Mouse (Mus musculus) urinary bladder, adult 18-20 months (tissue): ENCODE results near the gene Ccdc34.
A peak's percentile ranks its signal among the peaks of the same experiment; 100 is the strongest.

Experiments
- DNase-seq, 2 experiments: peaks; one replicate each; pipeline ENCODE4 v3.0.0; 2022; ENCODE audit warnings: low spot score in 2 of 2, mixed read lengths in 2 of 2

The Ccdc34 gene

DNA sequence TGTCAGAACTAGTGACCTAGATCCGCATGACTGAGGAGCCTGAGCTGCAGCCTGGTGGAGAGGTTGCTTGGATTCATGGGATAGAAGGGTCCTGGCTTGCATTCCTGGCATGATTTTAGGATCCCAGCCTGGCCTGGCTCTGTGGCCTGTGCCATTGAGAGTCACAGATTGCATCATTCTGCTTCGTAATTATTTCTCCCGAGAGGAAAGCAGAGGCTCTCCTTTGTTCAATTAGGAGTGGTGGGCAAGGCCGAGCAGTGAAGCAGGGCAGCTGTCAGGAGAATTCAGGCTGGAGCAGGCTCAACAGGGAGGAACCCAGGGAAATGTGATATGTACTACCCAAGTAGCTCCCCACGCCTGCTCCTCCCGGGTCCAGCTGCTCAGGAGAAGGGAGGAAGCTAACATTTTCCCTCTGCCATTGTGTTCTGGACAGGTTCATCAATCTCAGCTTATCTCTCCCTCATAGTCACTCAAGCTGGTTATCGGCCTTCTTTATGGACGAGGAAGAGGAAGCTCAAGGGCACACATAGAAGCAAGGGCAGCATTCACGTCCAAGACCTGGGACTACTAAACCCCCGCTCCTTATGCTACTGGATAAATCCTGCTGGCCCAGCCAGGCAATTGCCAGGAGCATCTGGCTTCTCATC is 162.2 kb downstream of the Ccdc34 start:
- no peak for DNase-seq

DNA sequence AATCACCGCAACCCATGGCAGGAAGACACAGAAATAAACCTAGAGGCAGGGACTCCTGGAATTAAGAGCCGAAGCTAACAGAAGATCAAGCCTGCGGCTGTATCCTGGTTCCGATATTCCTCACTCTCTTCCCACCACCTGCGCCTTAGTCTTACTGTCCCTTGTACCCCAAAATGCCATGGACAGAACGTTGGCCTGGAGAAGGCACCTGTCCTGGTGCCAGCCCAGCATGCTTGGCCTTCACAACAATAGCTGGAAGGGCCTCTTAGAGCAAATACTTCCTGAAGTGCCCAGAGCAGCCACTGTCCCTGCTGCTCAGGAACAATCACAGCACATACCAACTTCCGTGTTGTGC is 162.7 kb downstream of the Ccdc34 start:
- DNase-seq: no peak

DNA sequence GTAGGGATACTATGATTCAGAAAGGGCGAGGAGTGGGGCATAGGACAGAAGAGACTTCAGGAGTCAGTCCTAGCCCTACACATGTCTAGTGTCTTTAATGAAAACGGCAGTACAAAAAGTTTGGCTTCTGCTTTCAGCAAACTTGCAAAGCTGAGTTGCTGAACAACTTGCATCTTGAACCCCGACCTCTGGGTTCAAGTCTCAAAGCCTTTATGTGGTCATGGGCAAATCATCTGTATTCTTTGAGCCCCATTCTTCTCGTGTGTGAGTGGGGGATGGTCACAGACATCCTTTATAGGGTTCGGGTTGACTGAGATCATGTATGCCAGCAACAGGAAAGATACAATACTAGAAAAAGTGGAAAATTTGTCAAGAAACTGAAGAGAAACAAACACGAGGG is 164.0 kb downstream of the Ccdc34 start:
- DNase-seq: no peak

DNA sequence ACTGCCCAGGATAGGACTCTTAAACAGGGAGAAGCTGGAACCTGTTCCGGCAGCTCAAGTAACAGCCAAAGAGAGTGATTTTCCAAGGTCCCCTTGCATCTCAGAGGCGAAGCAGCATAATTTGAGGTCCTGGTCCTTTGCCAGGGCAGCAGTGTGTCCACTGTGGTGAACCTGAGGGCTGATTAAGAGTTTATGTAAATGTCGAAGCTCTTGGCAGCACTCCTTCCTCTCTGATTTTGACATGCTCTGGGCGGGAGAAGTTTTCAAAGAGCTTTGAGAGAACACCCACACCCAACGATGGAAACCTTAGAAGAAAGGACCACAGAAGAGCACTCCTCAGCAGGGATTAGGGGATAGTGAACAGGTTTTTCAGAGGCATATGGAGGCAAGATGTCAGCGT is 164.6 kb downstream of the Ccdc34 start:
- DNase-seq: no peak

DNA sequence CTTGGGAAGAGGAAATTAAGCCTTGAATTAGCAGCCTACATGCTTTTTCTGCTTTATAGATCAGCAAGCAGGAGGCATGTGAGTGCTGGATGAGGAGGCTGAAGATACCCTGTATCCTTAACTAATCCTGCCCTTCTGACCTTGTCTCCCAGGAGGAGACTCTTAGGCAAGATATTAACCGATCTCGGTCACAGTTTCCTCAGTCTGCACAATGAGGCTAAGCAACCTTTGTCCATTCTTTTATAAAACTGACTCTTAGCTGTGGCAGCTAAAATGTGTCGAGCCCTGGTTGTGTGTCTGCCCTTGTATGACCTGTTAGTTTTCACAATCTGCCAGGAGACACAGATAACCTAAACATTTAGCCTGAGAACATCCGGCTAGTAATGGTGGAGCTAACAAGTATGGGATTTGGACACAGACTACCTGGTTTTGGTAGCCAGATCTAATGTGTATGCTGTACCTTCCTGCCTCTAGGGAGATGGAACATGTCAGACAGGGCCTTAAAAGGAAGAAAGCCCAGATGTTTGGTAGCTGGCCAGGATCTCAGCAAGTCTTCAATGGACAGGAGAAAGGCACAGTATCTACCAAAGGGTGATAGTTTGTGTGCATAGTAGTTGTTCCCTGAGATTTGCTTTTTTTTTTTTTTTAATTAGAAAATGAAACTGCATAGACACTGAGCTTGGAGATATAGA is 165.3 kb downstream of the Ccdc34 start:
- DNase-seq: no peak

DNA sequence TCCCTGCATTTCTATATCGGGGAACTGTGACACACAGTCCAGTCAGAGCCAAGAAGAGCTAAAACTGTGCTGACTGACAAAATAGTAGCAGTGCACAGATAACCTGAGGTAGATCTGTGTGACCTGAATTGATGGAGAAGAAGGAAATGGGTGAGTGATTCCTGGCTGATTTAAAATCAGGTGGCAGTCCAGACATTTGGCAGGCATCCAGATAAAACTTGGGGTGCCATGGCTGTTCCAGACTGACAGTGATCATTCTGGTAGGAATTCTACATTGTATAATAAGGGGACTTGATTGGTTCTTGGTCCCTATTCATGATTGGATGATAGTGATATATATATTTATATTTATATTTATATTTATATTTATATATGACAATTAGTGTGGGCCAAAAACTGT is 166.5 kb downstream of the Ccdc34 start:
- DNase-seq: no peak

DNA sequence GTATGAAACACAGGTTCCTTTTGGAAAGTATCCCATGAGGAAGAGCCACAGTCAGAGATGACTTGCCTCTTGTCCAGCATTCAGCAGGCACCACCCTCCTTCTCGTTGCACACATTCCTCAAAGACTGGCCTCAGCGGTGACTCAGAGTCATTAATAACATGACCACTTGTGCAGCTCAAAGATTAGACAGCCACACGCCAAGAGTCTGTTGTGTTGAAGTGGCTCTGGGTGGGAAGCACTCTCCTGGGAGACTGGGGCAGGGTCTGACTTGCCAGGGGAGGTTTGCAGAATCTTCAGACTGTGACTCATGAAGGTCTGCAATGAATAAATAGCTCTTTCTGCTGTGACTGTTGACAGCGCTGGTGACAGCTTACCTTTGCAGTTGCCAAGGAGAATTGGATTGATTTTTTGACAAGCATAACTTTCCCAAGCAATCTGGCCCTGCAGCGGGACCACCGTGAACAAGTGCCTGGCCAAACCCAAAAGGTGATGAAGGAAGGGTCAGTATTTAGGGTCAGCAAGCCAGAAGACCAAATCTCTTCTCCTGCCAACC is 168.9 kb downstream of the Ccdc34 start:
- peak in 1 of 2 experiments; percentile 63 for DNase-seq

DNA sequence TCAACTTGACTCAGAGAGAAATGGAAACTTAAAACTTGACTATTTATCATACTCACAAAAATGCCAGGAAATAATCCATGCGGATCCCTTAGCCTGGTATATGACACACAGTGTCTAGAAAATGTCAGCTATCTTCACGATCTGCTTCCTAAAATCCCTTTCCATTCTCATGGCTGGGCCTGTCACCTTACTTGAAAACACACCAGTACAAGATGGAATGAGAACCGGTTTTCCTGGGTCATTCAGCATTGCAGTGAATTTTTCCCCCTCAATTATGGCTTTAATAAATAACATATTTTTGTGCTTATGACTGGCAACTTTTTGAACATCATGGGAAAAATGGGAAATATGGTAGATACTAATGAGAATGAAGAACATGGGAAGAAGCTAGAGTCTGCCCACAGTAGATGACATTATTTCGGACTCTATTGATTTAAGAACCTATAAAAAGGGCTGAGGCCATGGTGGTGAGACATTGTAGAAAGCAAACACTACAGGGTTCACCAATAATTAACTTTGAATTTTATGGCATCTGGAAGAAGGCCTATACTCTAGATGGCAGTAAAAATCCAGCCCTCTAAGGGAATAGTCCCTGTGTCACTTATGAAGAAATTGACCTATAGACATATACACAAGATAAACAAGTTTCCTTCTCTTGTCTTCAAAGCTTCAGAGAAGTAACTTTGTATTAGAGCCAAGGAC is 171.2 kb downstream of the Ccdc34 start:
- DNase-seq: no peak

DNA sequence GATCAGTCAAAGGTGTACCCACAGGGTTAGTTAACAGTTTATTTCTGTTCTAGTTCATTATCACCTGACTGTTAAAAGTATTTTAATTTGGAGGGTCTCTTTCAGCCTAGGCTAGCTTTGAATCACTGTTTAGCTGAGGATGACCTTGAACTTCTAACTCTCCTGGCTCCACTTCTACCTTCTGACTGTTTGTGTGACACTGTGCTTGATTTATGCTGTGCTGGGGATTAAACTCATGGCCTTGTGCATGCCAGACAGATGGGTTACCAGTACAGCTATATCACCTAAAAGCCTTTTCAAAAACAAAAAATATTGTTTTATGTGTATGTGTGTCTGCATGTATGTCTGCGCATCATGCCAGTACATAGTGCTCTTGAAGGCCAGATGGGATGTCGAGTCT is 172.8 kb downstream of the Ccdc34 start:
- no peak for DNase-seq

DNA sequence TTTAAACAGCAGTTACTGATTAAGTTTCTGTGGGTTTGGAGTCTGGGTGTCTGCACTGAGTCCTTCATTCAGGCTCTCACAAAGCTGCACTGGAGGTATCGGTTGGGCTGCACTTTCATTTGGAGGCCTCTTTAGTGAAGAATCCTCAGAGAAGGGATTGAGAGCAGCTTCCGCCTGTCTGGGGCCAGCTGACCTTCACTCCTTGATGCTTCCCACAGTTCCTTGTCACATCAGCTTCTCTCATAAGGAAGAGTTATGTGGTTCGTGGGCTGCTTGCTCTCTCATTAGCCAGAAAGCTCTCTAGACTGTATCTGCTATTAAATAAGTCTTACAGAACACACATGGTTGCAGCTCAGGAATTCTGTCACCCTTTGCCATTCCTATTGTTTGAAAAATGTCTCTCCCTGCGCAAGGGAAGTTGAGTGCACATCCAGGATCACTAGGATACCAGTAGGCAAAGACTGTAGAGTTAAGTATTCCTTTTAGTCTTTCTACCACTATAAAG is 173.6 kb downstream of the Ccdc34 start:
- no peak for DNase-seq

DNA sequence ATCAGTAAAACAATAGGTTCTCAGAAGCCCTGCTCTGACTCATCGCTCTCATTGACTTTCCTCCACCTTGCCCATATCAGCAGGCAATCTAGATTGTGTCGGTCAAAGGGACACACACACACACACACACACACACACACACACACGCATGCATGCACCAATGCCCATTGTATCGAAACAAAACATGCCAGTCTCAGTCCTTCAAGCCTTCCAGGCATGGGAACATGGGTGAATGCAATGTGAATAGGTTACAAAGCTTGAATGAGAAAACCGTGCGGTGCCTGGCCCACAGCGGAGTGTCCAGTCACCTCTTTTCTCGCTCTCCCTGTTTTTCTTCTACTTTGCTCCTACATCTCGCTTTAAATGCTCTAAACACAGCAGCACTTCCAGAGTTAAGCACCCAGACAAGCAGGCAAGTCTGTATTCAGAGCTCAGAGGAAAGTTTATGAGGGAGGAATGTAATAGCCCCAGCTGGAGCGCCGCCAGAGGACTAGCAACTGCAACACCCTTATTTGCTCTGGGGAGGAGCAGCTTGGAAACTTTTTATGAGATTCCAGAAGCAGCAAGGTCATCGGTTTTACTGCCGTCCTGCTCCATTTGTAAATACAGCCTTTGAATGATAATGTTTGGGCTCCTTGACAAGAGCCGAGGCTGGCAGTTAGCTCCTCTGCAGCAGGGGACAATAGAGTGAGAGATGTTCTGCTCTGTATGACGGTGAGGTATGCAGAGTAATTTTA is 174.5 kb downstream of the Ccdc34 start:
- DNase-seq: peak; percentile 83 to 89

DNA sequence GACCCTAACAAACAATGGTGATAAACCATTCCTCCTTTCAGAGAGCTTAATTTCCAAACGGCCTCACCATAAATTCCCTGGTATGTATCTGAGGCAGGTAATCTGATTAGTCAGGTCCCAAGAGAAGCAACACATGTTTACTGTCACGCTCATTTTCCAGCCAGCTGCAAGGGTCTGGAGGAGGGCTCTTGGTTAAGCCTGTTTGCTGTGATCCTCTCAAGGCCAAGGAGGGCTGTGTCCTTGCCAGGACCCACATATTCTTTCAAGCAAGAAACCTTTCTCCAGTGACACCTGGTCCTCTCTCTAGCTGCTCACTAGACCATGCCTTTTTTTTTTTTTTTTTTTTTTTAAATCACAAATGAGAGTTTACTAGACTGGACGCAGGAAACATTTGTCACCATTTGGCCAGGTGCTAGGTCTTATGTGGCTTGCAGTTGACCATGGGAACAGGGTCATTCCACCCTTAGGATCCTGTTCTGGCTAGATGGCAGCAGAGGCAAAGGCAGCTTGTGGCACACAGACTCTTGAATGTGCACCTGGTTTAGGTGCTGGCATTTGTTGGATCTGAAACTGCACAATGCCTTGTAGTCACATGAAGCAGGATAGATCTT is 175.2 kb downstream of the Ccdc34 start:
- DNase-seq: no peak

DNA sequence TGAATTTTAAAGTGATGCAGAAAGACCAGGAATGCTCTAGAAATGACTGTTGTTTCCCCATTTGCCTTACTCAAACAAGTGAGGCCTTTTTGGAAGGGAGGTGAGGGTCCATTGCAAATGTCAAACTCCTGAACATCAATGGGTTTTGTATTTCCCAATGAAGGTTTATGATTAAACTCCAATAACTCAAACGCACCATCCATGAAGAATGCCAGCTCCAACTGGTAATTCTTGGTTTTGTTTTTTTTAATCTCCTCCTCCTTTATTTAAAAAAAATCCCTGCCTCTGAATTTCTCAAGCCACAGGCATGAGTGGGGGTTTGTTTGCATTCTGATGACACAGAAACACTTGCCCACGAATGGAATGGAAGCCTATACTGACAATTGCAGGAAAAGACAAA is 178.9 kb downstream of the Ccdc34 start:
- DNase-seq: no peak

DNA sequence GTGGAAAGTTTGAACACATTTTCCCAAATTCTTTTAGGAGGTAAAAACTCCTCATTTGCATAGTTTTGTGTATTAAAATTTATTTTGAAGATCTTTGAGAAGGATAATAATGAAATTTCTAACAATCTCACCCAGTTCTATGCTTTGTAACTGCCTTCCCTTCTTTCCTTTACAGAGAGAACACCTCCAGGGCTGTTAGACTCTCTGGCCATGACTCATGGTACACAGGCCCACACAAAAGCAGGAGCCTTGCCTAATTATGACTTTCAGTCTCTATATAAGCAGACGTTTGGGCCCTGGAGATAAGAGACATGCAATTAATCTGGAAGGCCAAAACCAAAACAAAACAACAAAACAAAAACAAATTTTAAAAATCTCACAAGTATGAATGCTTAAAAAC is 182.0 kb downstream of the Ccdc34 start:
- no peak for DNase-seq

DNA sequence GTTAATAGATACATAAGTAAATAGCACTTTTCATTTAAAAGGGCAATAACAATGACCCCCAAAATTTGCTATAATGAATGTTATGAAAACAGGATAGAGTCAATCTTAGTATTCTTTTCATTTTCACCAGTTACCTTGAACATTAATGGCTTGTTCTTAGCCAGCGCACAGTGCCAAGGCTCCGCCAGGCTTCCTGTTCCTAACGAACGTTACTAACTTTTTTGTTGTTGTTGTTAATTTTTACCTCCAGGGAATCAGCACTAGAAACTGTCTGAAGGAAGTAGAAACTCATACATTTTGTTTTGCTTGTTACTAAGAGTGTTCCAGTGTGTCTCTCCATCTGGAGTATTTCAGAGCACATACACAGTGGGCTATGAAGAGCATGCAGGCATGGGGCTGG is 184.2 kb downstream of the Ccdc34 start:
- no peak for DNase-seq

DNA sequence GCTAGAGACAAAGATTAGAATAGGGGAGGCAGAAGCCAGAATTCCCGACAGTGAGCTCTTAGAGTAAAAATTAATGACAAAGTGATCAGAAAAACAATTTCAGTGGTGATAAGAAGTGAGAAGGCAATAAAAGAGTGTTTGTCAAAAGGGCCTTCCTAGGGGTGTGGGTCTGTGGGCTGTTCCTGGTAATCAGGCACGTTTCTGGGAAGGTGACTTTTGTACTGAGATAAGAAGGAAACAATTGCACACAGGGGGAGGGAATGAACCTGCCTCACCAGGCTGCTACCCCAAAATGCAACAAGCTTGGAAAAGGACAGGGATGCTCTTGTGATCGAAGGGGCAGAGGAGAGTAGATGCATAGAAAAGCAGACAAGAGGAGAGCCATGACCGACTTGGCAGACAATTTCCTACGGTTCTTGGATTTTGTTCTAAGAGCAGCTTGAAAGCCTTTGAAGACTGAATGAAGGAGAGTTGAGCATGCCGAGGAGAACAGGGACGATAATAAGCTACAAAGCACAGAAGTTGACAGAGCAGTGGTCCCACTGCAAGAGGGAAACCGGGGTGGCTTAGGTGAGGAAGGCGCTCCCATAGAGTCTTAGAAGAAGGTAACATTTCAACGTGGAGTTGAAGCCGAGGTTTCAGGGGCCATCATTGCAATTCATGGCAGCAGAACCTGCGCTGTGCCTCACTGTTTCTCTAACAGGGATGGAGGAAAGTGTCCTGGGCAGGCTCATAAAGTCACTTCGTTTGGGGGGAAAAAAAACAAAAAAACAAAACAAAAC is 185.3 kb downstream of the Ccdc34 start:
- no peak for DNase-seq

DNA sequence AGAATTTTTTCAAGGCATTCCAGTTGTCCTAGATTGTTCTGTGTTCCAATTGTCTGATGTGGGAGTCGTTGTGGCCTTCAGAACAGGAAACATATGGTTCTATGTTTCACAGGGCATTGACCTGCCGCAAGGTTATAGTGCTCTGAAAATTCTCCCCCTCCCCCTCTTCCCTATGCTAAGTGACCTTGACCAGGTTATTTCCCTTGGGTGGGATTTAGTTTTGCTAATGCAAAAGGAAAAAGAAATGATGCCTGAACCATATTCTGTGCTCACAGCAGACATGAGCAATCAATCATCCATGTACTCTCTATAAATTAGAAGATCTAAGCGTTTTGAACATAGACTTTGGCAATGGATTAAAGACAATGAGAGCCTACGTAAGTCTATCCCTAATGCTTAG is 186.6 kb downstream of the Ccdc34 start:
- no peak for DNase-seq

DNA sequence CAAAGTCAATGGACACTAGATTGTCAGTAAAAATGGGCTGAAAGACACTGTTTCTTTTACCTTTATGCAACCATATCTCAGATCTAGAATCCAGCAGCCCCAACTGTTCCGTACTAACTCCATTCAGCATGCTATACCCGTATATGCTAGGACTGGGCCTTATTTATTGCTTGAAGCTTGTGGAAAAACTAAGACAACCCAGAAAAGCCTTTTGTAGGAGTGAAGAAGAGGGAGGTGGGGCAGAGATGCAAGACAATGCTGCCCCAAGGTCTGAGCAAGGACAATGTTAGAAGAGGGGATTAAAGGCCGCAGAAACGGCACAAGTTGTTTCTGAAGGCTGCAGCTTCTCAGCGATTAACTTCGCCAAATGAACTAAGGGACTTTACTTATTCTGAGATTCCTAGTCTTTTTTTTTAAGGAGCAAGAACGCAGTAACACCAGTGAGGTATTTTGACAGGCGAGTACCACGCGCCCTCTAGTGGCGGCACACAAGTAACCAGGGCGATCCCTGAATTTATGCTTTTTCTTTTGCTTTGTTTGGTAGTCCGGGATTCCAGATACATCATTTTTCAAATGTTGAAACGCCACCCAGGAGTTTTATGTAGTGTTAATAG is 187.2 kb downstream of the Ccdc34 start:
- DNase-seq: peak; percentile 51 to 55

DNA sequence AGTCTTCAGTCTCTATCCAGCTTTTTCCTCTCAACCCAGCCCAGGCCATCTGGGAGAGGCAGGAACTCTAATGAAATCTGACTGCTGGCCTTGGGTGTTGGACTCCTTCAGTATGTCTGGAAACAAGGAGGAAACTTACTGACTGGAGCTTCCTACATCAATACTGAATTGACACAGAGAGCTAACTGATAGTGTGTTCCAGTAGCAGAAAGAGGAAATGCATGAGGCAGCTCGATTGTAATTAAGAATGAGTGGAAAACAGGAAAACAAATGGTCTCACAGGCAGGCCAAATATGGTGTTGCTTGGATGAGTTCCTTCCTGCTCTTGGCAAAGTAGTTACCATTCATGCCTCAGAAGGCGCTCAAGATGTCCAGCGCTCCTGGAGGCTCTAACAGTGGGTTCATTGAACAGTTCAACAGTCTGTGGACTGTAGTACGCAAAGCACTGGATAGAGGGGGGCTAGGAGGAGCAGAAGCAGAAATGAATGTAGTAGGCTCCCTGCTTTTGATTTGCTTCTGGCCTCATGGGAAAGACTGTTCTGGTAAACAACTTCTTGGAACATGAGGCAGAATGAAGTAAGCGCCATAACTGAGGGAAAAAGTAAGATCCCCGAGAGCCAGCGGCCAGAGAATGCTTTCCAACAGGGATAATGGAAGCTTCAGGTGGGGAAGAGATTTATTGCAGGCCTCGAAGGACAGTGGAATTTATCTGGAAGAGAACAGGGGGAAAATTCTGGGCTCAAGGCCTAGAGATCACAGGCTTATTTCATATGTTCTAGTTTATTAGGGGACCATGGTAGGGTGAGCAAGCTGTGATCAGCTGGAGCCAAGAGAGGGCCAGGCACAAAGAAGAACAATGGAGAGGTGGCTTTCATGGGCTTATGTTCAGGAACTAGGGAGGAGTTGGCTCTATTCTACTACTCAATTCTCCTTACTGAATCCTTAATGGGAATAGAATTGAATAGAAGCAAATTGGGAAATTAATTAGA is 193.2 kb downstream of the Ccdc34 start:
- DNase-seq: no peak
